Mouse (Mus musculus): ENCODE results near the gene Ube4a. TPM values are rescaled to one million over a fixed set of nuclear protein-coding genes. Genes with fewer than 3 reads are reported as not detected.
A peak's percentile ranks its signal among the peaks of the same experiment; 100 is the strongest.

Gene Ube4a
- polyA plus RNA-seq, 1 experiment from 2014 or later: 26.5 TPM

GRCm38 (mm10) chr9:44999776-45000175, 34.4 kb upstream of the Ube4a start:
- H3K9me3 ChIP-seq (replicated peaks; ENCODE audit: control insufficient read depth, low read length): no peaks in the 10 kb centered on the region
- no peak overlapping the region for H3K27ac ChIP-seq (ENCODE audit: low read depth, low read length)
- no peak overlapping the region for H3K9ac ChIP-seq (ENCODE audit: low read depth, low read length)
- no peaks in the 10 kb centered on the region for H3K36me3 ChIP-seq (ENCODE audit: control insufficient read depth, insufficient read depth, low read length)
- 77% methylated on average over 5 of the region's 5 CpGs for WGBS (ENCODE audit: insufficient replicate concordance)
- 0 out of 2 replicates have a peak, but pooled peaks cover 2% of the 10 kb centered on the region for H3K4me1 ChIP-seq (ENCODE audit: control insufficient read depth, insufficient read depth, low read length)
- no peak for ATAC-seq (replicated peaks; ENCODE audit: insufficient number of reproducible peaks, low FRiP score, low TSS enrichment)
- H3K4me2 ChIP-seq: no peak overlapping the region
- H3K27me3 ChIP-seq (ENCODE audit: control insufficient read depth, insufficient read depth, low read length): 0 out of 2 replicates have a peak, but pooled peaks cover 2% of the 10 kb centered on the region
- H3K4me3 ChIP-seq (ENCODE audit: low read depth, low read length): no peak overlapping the region

GRCm38 (mm10) chr9:44999171-44999570, 33.8 kb upstream of the Ube4a start:
- 0 out of 2 replicates have a peak, but pooled peaks cover 2% of the 10 kb centered on the region for H3K4me1 ChIP-seq (ENCODE audit: control insufficient read depth, insufficient read depth, low read length)
- no peak for ATAC-seq (replicated peaks; ENCODE audit: insufficient number of reproducible peaks, low FRiP score, low TSS enrichment)
- H3K9ac ChIP-seq (ENCODE audit: low read depth, low read length): no peak overlapping the region
- WGBS (ENCODE audit: insufficient replicate concordance): 50% methylated on average over 6 of the region's 6 CpGs
- no peaks in the 10 kb centered on the region for H3K36me3 ChIP-seq (ENCODE audit: control insufficient read depth, insufficient read depth, low read length)
- no peak overlapping the region for H3K4me2 ChIP-seq
- H3K9me3 ChIP-seq (replicated peaks; ENCODE audit: control insufficient read depth, low read length): no peaks in the 10 kb centered on the region
- H3K4me3 ChIP-seq (ENCODE audit: low read depth, low read length): no peak overlapping the region
- H3K27ac ChIP-seq (ENCODE audit: low read depth, low read length): no peak overlapping the region
- H3K27me3 ChIP-seq (ENCODE audit: control insufficient read depth, insufficient read depth, low read length): 0 out of 2 replicates have a peak, but pooled peaks cover 2% of the 10 kb centered on the region

- H3K4me2 ChIP-seq: no peak overlapping the region
- 72% methylated on average over 11 of the region's 11 CpGs for WGBS (ENCODE audit: insufficient replicate concordance)
- H3K4me1 ChIP-seq (ENCODE audit: control insufficient read depth, insufficient read depth, low read length): 0 out of 2 replicates have a peak, but pooled peaks cover 2% of the 10 kb centered on the region
- no peak overlapping the region for H3K9ac ChIP-seq (ENCODE audit: low read depth, low read length)
- H3K9me3 ChIP-seq (replicated peaks; ENCODE audit: control insufficient read depth, low read length): no peaks in the 10 kb centered on the region
- H3K36me3 ChIP-seq (ENCODE audit: control insufficient read depth, insufficient read depth, low read length): no peaks in the 10 kb centered on the region
- no peak for ATAC-seq (replicated peaks; ENCODE audit: insufficient number of reproducible peaks, low FRiP score, low TSS enrichment)
- no peak overlapping the region for H3K4me3 ChIP-seq (ENCODE audit: low read depth, low read length)
- no peak overlapping the region for H3K27ac ChIP-seq (ENCODE audit: low read depth, low read length)
- H3K27me3 ChIP-seq (ENCODE audit: control insufficient read depth, insufficient read depth, low read length): 0 out of 2 replicates have a peak, but pooled peaks cover 2% of the 10 kb centered on the region
Observed at GRCm38 (mm10) chr9:44998138-44998537, 32.7 kb upstream of the Ube4a start.

- Histone ChIP-seq H3K4me3 (ENCODE audit: low read depth, low read length) (no peak overlapping the region), H3K4me2 (no peak overlapping the region), H3K4me1 (ENCODE audit: control insufficient read depth, insufficient read depth, low read length) (0 out of 2 replicates have a peak, but pooled peaks cover 2% of the 10 kb centered on the region), H3K9ac (ENCODE audit: low read depth, low read length) (no peak overlapping the region), H3K36me3 (ENCODE audit: control insufficient read depth, insufficient read depth, low read length) (no peaks in the 10 kb centered on the region), H3K27ac (ENCODE audit: low read depth, low read length) (no peak overlapping the region), H3K9me3 (replicated peaks; ENCODE audit: control insufficient read depth, low read length) (no peaks in the 10 kb centered on the region), H3K27me3 (ENCODE audit: control insufficient read depth, insufficient read depth, low read length) (no peaks in the 10 kb centered on the region)
- no peak for ATAC-seq (replicated peaks; ENCODE audit: insufficient number of reproducible peaks, low FRiP score, low TSS enrichment)
- WGBS (ENCODE audit: insufficient replicate concordance): 89% methylated on average over 7 of the region's 7 CpGs
Observed at GRCm38 (mm10) chr9:44996590-44996989, 31.2 kb upstream of the Ube4a start.

GRCm38 (mm10) chr9:44994962-44995361, 29.6 kb upstream of the Ube4a start:
- Histone ChIP-seq H3K4me1 (ENCODE audit: control insufficient read depth, insufficient read depth, low read length) (no peaks in the 10 kb centered on the region), H3K4me2 (no peak overlapping the region), H3K36me3 (ENCODE audit: control insufficient read depth, insufficient read depth, low read length) (no peaks in the 10 kb centered on the region), H3K4me3 (ENCODE audit: low read depth, low read length) (no peak overlapping the region), H3K27ac (ENCODE audit: low read depth, low read length) (no peak overlapping the region), H3K27me3 (ENCODE audit: control insufficient read depth, insufficient read depth, low read length) (no peaks in the 10 kb centered on the region), H3K9ac (ENCODE audit: low read depth, low read length) (no peak overlapping the region), H3K9me3 (replicated peaks; ENCODE audit: control insufficient read depth, low read length) (no peaks in the 10 kb centered on the region)
- ATAC-seq (replicated peaks; ENCODE audit: insufficient number of reproducible peaks, low FRiP score, low TSS enrichment): no peak
- WGBS (ENCODE audit: insufficient replicate concordance): 62% methylated on average over 4 of the region's 4 CpGs

GRCm38 (mm10) chr9:44993268-44993667, 27.9 kb upstream of the Ube4a start:
- H3K9me3 ChIP-seq (replicated peaks; ENCODE audit: control insufficient read depth, low read length): no peaks in the 10 kb centered on the region
- no peak overlapping the region for H3K4me3 ChIP-seq (ENCODE audit: low read depth, low read length)
- no peak overlapping the region for H3K4me2 ChIP-seq
- WGBS (ENCODE audit: insufficient replicate concordance): 81% methylated on average over 2 of the region's 2 CpGs
- H3K4me1 ChIP-seq (ENCODE audit: control insufficient read depth, insufficient read depth, low read length): no peaks in the 10 kb centered on the region
- H3K9ac ChIP-seq (ENCODE audit: low read depth, low read length): no peak overlapping the region
- H3K27ac ChIP-seq (ENCODE audit: low read depth, low read length): no peak overlapping the region
- H3K36me3 ChIP-seq (ENCODE audit: control insufficient read depth, insufficient read depth, low read length): no peaks in the 10 kb centered on the region
- no peak for ATAC-seq (replicated peaks; ENCODE audit: insufficient number of reproducible peaks, low FRiP score, low TSS enrichment)
- no peaks in the 10 kb centered on the region for H3K27me3 ChIP-seq (ENCODE audit: control insufficient read depth, insufficient read depth, low read length)

GRCm38 (mm10) chr9:44992271-44992670, 26.9 kb upstream of the Ube4a start:
- no peak for ATAC-seq (replicated peaks; ENCODE audit: insufficient number of reproducible peaks, low FRiP score, low TSS enrichment)
- Histone ChIP-seq H3K4me1 (ENCODE audit: control insufficient read depth, insufficient read depth, low read length) (no peaks in the 10 kb centered on the region), H3K9ac (ENCODE audit: low read depth, low read length) (no peak overlapping the region)

GRCm38 (mm10) chr9:44991821-44992220, 26.4 kb upstream of the Ube4a start:
- Histone ChIP-seq H3K9me3 (replicated peaks; ENCODE audit: control insufficient read depth, low read length) (no peaks in the 10 kb centered on the region), H3K27ac (ENCODE audit: low read depth, low read length) (no peak overlapping the region), H3K4me3 (ENCODE audit: low read depth, low read length) (no peak overlapping the region), H3K4me2 (no peak overlapping the region), H3K9ac (ENCODE audit: low read depth, low read length) (no peak overlapping the region), H3K27me3 (ENCODE audit: control insufficient read depth, insufficient read depth, low read length) (no peaks in the 10 kb centered on the region), H3K4me1 (ENCODE audit: control insufficient read depth, insufficient read depth, low read length) (no peaks in the 10 kb centered on the region), H3K36me3 (ENCODE audit: control insufficient read depth, insufficient read depth, low read length) (no peaks in the 10 kb centered on the region)
- 75% methylated on average over 2 of the region's 2 CpGs for WGBS (ENCODE audit: insufficient replicate concordance)
- no peak for ATAC-seq (replicated peaks; ENCODE audit: insufficient number of reproducible peaks, low FRiP score, low TSS enrichment)

More at GRCm38 (mm10) chr9:44992271-44992670, 26.9 kb upstream of the Ube4a start:
- Histone ChIP-seq H3K27ac (ENCODE audit: low read depth, low read length) (no peak overlapping the region), H3K36me3 (ENCODE audit: control insufficient read depth, insufficient read depth, low read length) (no peaks in the 10 kb centered on the region), H3K4me2 (no peak overlapping the region), H3K9me3 (replicated peaks; ENCODE audit: control insufficient read depth, low read length) (no peaks in the 10 kb centered on the region), H3K27me3 (ENCODE audit: control insufficient read depth, insufficient read depth, low read length) (no peaks in the 10 kb centered on the region), H3K4me3 (ENCODE audit: low read depth, low read length) (no peak overlapping the region)

GRCm38 (mm10) chr9:44986976-44987375, 21.6 kb upstream of the Ube4a start:
- Histone ChIP-seq H3K9ac (ENCODE audit: low read depth, low read length) (no peak overlapping the region), H3K36me3 (ENCODE audit: control insufficient read depth, insufficient read depth, low read length) (no peaks in the 10 kb centered on the region), H3K4me3 (ENCODE audit: low read depth, low read length) (no peak overlapping the region), H3K4me1 (ENCODE audit: control insufficient read depth, insufficient read depth, low read length) (no peaks in the 10 kb centered on the region), H3K4me2 (no peak overlapping the region), H3K27me3 (ENCODE audit: control insufficient read depth, insufficient read depth, low read length) (no peaks in the 10 kb centered on the region; the same call in 1 of the 2 replicates), H3K9me3 (replicated peaks; ENCODE audit: control insufficient read depth, low read length) (no peaks in the 10 kb centered on the region), H3K27ac (ENCODE audit: low read depth, low read length) (peak overlapping the region; percentile 46; the same call in 1 of the 2 replicates)
- ATAC-seq (replicated peaks; ENCODE audit: insufficient number of reproducible peaks, low FRiP score, low TSS enrichment): no peak
- 64% methylated on average over 5 of the region's 5 CpGs for WGBS (ENCODE audit: insufficient replicate concordance)
